Mouse (Mus musculus): ENCODE results near the gene Serpinb2.

Serpinb2 gene

GRCm38 (mm10) chr1:107581220-107581619, 70.0 kb downstream of the Serpinb2 start:
- no peak for DNase-seq (ENCODE audit: low read depth)

- peak; percentile 49 for DNase-seq (ENCODE audit: low read depth)
Measured at GRCm38 (mm10) chr1:107582900-107583299, 71.7 kb downstream of the Serpinb2 start.

- peak; percentile 72 for DNase-seq (ENCODE audit: low read depth)
Measured at GRCm38 (mm10) chr1:107583958-107584376, 72.7 kb downstream of the Serpinb2 start.

GRCm38 (mm10) chr1:107584932-107585331, 73.7 kb downstream of the Serpinb2 start:
- no peak for DNase-seq (ENCODE audit: low read depth)

Data from 416B (cell line).